Mouse (Mus musculus): ENCODE results near the gene Tmc6.

DNA sequence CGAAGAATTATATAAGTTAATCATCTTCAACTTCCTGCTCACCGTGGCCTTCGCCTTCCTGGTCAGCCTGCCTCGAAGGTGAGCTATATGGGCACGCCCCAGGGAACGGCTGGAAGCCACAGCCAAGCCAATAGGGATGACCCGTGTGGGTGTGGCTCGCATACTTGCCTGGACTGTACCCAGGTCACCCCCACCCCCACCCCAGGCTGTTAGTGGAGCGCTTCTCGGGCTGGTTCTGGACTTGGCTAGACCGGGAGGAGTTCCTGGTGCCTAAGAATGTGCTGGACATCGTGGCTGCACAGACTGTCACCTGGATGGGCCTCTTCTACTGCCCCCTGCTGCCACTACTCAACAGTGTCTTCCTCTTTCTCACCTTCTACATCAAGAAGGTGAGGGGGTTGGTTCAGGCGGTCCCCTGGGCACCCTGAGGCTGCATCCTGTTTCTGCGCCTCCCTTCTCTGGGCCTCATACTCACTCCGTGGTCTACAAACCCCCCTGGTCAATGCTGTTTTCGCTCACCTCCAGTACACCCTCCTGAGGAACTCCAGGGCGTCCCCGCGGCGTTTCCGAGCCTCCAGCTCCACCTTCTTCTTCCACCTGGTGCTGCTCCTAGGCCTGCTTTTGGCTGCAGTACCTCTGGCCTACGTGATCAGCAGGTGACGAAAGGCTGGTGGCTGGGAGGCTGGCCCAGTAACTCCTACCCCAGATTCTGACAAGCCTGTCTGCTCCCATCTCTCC is 8.9 kb upstream of the Tmc6 start:
- TF ChIP-seq EP300 (IDR thresholded peaks at IDR 0.05; ENCODE audit: low read length) (0 out of 2 replicates have a peak, but pooled peaks have one; percentile 43), CTCF (conservative IDR thresholded peaks at IDR 0.05 in 1 of 2, IDR thresholded peaks at IDR 0.05 in 1 of 2; ENCODE audit: low read depth in 2 of 2, low read length in 2 of 2) (peak; percentile 49 to 79; a peak in 3 of 4 replicates), TBP (conservative IDR thresholded peaks at IDR 0.05; ENCODE audit: low read depth, low read length) (0 out of 2 replicates have a peak, but pooled peaks have one; percentile 13)

All from CH12.LX (cell line).